Mouse (Mus musculus): ENCODE data around the gene Olfr1471. TPM values are rescaled to one million over a fixed set of nuclear protein-coding genes. Genes with fewer than 3 reads are reported as not detected.

Olfr1471 gene
- 0.11 TPM for polyA plus RNA-seq (2017; shearing (Covaris generic))

DNA sequence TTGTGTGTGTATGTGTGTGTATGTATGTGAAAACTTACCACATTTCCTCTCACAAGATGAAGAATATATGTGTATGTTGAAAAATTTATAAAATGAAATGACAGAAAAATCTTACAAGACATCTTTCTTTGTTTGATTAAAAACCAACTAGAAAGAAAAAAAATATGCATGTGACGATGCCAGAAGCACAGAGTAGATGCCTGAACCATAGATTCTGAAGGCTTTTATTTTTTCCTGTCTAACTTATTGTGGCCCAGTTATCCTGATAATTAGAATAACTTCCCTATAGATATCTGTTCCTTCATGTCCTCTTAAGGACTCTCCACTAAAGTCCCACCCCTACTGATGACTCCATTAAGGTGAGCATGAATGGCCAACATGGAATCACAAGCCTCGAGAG lies at the start of gene Olfr1471:
Gene Olfr1471, plus strand, starts transcription at position 301 of the 400 bp plus-strand sequence.

GRCm38 (mm10) chr19:13407549-13407948 lies 35.7 kb upstream of the Olfr1471 start, which contains the start of gene Olfr1469:
TSS of gene Olfr1469 (plus strand) at chr19:13407849.

DNA sequence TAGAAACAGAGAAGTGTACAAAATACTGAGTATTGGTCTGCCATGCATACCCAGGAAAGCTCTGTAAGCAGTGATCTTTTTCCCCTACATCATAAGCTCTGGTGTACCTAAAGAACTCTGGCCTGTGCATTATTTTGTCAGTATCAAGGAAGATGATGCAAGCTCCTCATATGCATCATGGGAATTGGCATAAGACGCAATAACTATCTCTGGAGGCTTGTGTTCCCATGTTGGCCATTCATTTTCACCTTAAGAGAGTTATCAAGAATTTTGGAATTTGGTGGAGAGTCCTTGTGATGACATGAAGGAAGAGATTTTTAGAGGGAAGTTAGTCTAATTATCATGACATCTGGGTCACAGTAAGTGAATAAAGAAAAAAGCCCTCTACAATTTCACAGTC lies 12.8 kb downstream of the Olfr1471 start, which contains the start of gene Olfr1472:
Gene Olfr1472, minus strand, starts transcription at position 101 of the 400 bp plus-strand sequence.

DNA sequence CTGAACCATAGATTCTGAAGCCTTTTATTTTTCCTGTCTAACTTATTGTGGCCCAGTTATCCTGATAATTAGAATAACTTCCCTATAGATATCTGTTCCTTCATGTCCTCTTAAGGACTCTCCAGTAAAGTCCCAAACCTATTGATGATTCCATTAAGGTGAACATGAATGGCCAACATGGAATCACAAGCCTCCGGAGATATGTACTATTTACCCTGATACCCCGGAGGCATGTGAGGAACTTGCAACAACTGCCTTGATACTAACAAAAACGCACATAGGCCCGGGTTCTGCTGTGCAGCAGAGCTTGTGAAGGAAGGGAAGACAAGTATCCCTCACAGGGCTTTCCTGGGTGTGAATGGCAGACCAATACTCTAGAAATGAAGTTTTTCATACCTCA lies 26.1 kb downstream of the Olfr1471 start, which contains the start of gene Olfr1474:
Gene Olfr1474, plus strand, starts transcription at position 301 of the 400 bp plus-strand sequence.

GRCm38 (mm10) chr19:13480096-13480495 lies 36.9 kb downstream of the Olfr1471 start, which contains the start of gene Olfr1475:
TSS of gene Olfr1475 (minus strand) at chr19:13480196.

GRCm38 (mm10) chr19:13500246-13500645 lies 57.0 kb downstream of the Olfr1471 start, which contains the start of gene Olfr1477:
TSS of gene Olfr1477 (plus strand) at chr19:13500546.

Other genes starting within 250 kb of the Olfr1471 start
- gene Olfr1463, start 212.1 kb upstream of the Olfr1471 start, polyA plus RNA-seq (2017; shearing (Covaris generic)), result not detected
- not detected for gene Olfr1465, start 127.9 kb upstream of the Olfr1471 start, polyA plus RNA-seq (2017; shearing (Covaris generic))
- gene Olfr1466, start 104.5 kb upstream of the Olfr1471 start, polyA plus RNA-seq (2017; shearing (Covaris generic)), result not detected
- not detected for gene Olfr1467, start 81.2 kb upstream of the Olfr1471 start, polyA plus RNA-seq (2017; shearing (Covaris generic))
- not detected for gene Olfr1469, start 35.6 kb upstream of the Olfr1471 start, polyA plus RNA-seq (2017; shearing (Covaris generic))
- gene Olfr1472, start 12.7 kb downstream of the Olfr1471 start, polyA plus RNA-seq (2017; shearing (Covaris generic)), result not detected
- not detected for gene Olfr1474, start 26.2 kb downstream of the Olfr1471 start, polyA plus RNA-seq (2017; shearing (Covaris generic))
- gene Olfr1475, start 36.8 kb downstream of the Olfr1471 start, polyA plus RNA-seq (2017; shearing (Covaris generic)), result not detected
- gene Olfr1477, start 57.1 kb downstream of the Olfr1471 start, polyA plus RNA-seq (2017; shearing (Covaris generic)), result not detected
- gene Olfr1480, start 84.5 kb downstream of the Olfr1471 start, polyA plus RNA-seq (2017; shearing (Covaris generic)), result not detected
- gene Olfr1484, start 140.1 kb downstream of the Olfr1471 start, polyA plus RNA-seq (2017; shearing (Covaris generic)), result not detected
- gene Olfr1487, start 174.0 kb downstream of the Olfr1471 start, polyA plus RNA-seq (2017; shearing (Covaris generic)), result not detected
- not detected for gene Olfr1489, start 188.2 kb downstream of the Olfr1471 start, polyA plus RNA-seq (2017; shearing (Covaris generic))
- gene Olfr1490, start 207.7 kb downstream of the Olfr1471 start, polyA plus RNA-seq (2017; shearing (Covaris generic)), result not detected

Measured in CD4-positive, CD25-positive, alpha-beta regulatory T cell, adult 9 weeks (primary cell).